Mouse (Mus musculus): ENCODE measurements around the gene Zscan2.
A peak's percentile ranks its signal among the peaks of the same experiment; 100 is the strongest.

The Zscan2 gene

DNA sequence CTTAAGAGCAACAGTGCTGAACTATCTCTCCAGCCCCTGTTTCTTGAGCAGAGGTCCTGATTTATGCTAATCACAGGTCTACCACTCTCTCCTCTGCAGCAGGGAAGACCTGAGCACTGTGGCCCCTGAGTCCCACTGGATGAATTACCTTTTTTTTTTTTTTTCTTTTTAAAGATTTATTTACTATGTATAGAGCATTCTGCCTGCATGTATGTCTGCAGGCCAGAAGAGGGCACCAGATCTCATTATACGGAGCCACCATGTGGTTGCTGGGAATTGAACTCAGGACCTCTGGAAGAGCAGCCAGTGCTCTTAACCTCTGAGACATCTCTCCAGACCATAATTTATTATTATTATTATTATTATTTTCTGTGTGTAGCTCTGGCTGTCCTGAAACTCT, 24.9 kb downstream of the Zscan2 start:
- no peak for DNase-seq (ENCODE audit: low read depth, low spot score)

DNA sequence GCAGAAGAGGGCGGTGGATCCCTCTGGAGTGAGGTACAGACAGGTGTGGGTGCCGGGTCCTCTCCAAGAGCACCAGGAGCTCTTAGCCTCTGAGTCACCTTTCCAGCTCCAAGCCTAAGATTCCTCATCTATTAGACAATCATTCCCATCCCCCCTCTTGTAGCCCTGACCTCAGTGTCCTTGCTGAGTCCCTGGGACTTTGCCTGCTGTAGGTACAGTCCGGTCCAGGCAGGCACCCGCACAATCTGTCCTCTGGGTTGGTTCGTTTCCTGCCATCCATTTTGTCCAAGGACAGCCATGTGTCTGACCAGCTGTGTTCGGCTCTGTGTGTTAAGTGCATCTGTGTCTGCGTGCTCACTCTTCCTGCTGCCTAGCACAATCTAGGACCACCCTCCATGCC, 27.9 kb downstream of the Zscan2 start:
- DNase-seq (ENCODE audit: low read depth, low spot score), result no peak

DNA sequence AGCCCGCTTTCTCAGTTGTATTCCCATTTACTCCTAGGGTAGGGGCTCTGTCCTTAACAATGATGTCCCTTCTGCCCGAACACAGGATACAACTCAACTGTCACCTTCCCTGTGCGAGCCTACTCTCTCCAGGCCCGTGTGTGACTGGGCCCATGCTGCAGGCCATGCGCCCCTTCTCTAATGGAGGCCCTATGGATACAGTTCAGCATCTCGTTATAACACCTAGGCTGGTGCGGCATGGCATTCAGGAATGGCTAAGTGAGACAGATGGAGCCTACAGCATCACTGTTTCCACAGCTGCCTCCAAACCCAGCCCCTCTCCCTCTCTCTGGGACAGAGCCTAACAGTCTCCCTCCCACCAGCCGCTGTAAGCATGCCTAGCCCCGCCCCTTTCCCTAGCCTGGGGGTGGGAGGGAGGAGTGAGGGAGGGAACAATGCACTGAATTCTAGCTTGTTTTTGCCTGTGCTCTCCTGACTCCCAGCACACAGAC, 28.3 kb downstream of the Zscan2 start:
- DNase-seq (ENCODE audit: low read depth, low spot score), result no peak

DNA sequence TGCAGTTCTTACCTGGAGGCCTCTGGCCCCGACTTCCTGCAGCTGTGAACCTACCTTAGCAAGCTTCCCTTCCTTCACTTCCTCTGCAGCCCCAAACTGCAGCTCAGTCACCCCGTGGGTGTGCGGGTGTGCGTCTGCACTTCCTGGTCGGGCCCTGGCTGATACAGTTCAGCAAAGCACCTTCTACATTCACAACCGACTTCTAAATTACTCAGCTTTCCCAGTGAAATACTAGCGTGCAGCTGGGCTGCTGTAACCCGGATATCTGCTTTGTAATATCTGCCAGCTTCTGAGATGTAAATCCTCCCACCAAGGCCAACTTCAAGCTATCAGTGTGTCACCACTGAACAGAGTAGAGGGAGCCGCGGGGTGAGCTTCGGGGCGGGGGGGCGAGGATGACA, 29.1 kb downstream of the Zscan2 start:
- no peak for DNase-seq (ENCODE audit: low read depth, low spot score)

DNA sequence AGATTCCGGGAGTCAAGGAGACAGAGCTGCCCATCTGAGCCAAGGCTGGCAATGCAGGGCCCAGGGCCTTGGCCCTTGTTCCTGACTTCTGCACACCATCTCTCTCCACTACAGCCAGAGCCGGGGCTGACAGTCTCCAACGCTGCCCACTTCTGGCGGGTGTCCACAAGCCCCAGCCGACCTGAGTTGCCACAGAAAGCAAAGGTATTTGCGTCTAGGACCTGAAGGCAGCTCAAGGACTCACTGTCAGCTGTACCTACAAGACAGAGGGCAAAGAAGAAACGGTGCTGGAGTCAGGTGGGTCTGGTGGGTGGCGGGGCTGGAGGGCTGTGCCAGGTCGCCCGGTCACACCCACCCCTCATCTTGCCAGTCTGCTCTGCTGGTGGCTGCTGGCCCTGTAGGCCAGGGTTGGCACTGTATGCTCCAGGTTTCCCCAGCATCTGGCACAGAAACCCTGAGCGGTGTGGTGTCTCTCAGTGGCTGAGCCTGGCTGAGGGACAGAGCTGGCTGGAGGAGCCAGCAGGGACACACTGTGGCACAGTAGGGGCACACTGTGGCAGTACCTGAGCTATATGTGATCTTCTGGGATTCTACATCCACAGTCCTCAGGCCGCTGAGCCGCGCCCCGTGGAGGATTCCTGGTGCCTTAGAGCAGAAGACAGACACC, 32.5 kb downstream of the Zscan2 start:
- DNase-seq (ENCODE audit: low read depth, low spot score), result no peak

DNA sequence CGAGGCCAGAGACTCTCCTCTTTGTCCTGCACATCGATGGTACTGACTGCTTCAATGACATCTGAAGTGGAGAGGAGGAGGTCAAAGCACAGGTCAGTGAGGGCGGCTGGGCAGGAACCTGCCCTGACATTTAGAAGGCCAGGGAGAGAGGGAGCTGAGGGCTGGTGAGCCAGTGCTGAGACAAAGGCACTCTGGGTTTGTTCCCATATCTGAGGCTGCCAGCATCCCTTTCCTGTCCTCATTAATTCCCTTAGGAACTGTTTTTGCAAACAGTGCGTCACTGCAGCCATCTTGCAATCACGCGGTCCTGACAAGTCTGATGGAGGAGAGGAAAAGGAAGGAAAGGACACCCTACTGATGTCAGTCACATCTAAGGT, 33.0 kb downstream of the Zscan2 start:
- DNase-seq (ENCODE audit: low read depth, low spot score), result no peak

DNA sequence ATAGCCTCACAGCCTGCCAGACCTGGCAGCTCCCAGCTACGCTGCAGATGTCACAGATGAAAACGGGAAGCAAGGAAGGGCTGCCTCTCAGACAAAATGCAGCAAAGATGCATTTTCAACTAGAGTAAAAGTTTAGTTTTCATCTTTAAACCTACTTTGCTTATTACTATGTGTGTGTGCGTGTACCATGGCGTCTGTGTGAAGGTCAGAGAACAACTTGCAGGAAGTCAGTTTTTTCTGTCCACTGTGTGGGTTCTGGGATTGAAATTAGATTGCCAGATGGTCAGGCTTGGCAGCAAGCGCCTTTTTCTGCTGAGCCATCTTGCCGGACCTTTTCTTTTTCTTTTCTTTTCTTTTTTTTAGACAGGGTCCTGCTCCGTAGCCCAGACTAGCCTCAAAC, 33.5 kb downstream of the Zscan2 start:
- no peak for DNase-seq (ENCODE audit: low read depth, low spot score)

DNA sequence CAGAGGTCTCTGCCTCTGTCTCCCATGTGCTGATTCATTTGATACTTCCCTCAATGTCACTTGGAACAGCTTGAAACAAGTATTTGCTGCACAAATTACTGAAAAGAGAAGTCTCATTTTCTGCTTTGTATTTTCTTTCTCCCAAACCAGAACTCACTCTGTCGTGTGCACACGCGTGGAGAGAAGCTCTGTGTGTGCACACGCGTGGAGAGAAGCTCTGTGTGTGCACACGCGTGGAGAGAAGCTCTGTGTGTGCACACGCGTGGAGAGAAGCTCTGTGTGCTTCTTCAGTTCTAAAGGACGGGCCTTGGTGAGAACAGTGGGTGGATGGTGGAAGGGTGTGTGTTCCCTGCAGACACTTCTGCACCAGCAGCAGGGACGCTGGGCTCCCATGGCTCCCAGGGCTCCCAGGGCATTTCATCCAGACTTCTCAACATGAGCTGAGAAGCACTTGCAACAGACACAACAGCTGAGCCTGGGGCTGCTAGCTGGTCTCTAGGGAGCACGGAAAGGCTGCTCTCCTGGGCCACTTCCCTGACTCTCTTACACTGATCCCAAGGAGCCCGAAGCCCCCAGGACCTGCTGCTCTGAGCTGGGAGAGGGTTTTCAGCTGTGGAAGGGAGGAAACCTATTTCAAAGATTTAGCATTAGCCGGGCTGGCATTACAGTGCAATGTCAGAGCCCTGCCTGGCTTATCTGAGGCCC, 34.2 kb downstream of the Zscan2 start:
- DNase-seq (ENCODE audit: low read depth, low spot score), result no peak

DNA sequence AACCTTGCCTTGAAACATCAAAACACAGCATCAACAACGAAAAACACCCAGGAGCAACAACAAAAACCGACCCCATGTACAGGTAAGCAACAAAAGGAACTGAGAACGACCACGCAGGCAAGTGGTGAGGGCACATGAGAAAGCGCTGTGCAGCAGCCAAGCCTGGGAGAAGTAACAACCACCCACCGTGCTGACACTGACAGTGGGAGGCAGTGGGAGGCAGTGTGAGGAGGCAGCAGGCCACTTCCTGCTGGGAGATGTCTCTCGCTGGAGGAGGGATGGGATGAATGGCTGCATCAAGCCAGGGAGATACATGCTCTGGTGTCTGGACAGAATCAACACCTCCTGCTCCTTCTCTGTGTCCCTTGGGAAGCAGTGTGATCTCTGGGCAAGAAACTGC, 36.4 kb downstream of the Zscan2 start:
- no peak for DNase-seq (ENCODE audit: low read depth, low spot score)

DNA sequence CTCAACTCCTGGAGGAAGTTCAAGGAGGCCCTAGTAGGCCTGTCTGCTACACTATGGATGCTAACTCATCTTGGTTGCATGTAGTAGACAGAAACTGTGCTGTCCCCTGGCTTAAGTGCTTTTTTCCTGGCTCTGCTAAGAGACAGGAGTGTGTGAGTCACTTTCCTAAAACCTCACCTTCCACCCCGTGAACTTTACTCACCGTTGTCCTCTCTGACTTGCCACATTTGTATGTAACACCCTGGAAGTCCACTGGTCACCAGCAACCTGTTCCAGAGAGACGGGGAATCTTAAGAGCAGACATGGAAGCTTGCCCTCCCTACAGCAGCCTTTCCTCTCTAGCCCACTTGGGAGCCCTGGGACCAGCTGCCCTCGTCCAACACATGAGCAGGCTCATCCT, 37.0 kb downstream of the Zscan2 start:
- DNase-seq (ENCODE audit: low read depth, low spot score), result no peak

DNA sequence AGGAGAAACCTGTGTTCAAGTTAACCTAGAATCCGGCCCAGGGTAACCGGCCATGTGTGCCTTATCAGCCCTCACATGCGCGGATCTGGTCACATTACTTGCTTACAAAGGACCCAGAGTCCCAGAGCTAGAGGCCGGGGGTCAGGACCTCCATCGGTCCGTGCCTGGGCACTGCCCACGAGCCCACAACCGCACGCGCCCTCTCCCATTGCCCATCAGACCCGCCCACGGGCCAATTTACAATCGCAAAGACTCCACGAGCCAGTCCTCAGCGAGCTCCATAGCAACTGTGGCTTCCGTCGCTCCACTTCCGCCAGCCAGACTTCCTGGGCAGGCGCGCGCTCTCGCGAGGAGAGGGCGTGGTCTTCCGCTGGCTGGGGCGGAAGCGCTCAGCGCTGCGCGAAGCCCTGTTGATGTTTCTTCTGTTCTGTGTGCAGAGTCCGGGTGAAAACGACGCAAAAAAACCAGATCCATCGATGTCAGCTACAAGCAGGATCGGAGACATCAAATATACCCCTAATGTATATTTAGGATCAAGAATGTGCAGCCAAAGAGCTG, 40.3 kb downstream of the Zscan2 start, which contains the start of gene Wdr73:
Gene Wdr73, minus strand, starts transcription at position 326 of the 558 bp plus-strand sequence.
- peak; percentile 86 for DNase-seq (ENCODE audit: low read depth, low spot score)

DNA sequence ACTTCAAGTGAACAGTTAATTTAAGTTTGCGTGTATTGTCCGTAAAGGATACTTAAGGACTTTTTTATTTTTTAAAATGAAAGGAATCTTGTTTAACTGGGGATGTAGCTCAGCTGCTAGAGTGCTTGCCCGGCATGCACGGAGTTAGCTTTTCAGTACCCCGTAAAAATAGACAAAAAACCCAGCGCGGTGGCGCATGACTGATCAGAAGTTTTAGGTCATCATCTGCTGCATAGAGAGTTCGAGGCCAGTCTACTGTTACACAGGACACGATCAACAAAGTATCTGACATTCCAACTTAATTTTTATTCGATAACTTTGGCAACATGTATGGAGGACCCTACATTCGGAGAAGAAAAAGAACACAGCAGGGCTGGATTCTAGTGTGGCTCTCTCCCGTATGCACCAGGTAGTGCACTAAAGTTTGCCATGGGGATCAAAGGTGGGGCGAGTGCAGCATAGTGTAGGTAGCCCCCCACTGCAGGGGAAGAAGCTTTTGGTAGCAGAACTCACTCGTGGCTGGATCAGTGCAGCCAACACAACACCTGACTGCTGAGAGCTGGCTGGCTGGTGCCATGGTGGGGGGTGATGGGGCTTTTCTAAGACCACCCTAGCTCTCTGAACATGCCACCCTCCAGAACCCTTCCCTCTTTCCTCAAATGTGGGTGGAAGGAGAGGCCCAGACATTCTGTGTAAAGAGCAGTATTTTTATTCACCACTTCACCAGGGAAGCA, 41.0 kb downstream of the Zscan2 start:
- DNase-seq (ENCODE audit: low read depth, low spot score), result no peak

DNA sequence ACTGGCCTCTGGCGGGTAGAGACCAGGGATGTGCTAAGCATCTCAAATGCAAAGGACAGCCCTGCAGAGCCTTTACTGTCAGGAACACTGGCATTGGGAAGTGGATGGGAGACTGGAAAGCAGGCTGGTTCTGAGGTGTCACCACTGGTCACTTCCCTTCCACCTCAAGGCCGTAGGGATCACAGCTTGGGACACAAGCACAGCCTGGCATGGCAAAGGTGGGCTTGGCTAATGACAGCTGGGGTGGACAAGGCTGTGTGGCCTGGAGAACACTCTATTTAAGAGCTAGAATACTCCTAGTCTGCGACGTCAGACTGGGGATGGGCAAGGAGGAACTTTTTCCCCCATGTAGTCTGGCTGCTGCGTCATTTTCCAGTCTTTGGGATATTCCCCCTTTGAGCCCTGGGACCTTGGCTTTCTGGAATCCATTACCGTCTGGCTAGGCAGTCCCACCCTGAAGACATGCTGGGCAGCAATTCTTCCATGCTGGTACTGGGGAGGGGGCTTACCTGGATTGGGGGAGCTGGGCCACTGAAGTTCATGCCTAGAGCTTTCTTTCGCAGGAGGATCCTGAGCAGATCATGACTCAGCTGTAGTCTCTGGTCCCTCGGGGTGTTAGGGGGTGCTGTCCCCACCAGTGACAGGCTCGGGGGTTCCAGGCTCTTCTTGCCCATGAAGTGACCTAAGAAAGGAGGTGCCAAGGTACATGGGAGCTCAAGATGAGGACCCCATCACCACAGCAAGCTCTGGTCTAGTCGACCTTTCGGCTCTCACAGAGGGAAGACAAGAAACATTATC, 43.1 kb downstream of the Zscan2 start:
- no peak for DNase-seq (ENCODE audit: low read depth, low spot score)

DNA sequence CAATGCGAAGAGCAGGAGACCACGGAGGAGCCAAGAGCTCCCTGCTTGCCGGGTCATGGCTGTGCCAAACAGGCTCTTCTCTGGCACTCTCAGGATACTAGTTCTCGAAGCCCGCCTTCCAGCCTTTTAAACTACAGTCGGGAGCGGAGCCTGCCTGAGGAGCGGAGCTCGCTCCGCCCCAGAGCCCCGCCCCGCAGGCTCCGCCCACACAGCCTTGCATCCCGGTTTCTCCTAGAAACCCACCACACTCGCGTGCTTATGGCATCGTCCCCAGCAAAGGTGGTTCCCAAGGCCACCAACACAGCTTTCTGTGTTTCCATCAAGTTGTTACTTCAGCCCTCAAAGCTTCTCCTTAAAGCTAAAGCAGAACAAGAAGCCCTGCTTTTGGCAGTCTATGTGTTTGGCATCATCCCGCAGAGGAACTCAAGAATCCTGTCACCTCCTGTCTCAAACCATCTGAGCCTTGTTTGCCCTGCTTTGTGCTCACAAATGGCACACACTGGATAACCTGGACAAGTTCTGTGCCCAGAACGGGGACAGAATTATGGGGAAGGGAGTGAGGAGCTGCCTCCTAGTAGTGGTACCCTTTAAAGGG, 44.3 kb downstream of the Zscan2 start, which contains the start of gene Nmb:
Gene Nmb, minus strand, starts transcription at position 156 of the 595 bp plus-strand sequence.
- DNase-seq (ENCODE audit: low read depth, low spot score), result no peak

DNA sequence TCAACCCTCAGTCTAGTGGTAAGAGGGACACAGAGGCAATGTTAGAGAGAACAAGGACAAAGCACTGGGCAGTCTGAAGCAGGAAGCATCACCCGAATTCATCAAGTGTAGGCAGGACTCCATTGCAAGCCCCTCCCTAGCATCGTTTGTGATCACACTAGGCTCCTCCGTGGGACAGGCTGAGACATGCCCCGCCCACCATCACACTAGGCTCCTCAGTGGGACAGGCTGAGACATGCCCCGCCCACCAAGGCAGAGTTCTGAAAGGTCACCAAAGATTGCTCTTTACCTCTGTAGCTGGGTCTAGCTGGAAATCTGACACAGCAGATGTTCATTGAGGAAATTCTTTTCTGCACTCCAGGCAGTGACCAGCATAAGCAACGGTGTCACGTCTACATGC, 50.3 kb downstream of the Zscan2 start:
- no peak for DNase-seq (ENCODE audit: low read depth, low spot score)

DNA sequence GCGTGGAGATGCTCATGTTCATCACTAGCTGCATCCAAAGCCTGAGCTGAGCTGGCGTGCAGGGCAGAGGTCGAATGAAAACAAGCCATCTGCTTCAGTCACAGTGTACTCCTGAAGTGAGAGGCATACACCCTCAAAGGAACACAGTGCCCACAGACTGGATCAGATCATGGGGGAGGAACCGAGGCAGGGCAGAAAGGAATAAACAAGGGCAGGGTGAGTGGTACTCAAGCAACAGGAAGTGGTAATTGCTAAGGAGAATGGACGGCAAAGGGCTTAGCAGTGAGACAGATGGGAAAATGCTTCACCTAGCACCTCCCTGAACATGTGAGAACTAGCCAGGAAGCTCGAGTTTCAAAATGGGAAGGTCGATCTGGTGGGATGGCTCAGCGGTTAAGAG, 51.8 kb downstream of the Zscan2 start:
- DNase-seq (ENCODE audit: low read depth, low spot score), result no peak

DNA sequence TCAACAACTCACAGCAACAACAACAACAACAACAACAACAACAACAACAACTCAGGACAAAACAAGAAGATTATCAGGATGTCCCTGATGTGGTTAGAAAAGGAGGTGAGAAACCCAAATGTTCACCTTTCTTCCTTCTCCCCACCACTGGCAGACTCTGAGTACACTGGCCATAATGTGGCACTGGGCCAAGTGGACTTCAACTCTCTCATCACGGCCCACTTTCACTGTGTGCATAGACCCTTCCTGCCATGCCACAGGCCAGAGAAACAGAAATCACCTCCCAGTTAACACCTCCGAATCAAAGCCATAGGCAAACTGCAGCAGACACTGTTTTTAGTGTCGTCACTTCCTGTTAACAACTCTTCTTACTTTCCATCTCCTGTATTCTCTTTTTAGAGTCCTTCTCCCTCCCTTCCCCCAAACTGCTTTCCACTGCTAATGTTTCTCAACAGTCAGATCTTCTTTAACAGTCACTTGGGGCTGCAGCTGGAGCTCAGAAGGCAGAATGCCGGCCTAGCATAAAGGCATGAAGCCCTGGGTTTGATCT, 57.3 kb downstream of the Zscan2 start:
- no peak for DNase-seq (ENCODE audit: low read depth, low spot score)

DNA sequence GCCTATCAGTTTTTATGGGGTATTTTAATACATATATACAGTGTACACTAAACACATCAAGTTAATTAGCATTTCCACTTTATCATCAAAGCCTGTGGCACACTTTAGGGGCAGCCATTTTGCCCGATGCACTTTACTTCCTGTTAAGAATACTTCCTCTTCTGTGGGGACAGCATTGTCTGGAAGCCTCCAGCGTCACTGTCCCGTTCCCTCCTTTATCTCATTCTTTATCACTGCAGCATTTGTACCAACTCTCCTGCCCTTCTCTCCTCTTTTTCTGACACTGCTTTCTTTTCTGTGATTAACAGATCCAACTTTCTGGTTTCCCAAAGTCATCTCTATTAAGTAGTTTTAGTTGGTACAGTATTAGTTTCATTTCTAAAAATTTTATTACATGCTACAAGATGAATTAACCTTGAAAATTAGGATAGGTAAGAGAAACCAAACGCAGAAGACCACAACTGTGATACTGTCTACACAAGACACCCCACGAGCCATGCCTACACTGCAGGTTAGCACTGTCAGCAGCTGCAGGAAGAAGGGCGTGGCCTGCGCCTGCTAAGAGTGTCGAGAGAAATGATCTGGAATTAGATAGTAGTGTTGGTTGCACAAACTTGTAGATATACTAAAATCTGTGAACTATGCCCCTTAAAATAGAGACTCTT, 58.4 kb downstream of the Zscan2 start:
- no peak for DNase-seq (ENCODE audit: low read depth, low spot score)

DNA sequence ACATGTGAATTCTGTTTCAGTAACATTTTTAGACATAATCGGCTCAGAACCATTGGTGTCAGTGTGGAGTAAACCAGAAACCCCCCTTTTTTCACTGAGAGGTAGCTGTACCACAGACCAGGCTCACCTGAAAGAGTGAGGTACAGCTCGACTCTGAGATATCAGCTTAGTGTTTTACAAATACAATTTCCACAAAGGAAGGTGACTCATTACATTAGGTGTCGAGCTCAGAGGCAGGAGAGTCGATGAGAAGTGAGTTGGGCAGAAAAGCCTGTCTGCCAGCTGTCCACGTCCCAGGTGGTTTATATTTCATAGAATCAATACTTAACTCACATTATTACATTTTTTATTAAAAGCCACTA, 58.9 kb downstream of the Zscan2 start:
- DNase-seq (ENCODE audit: low read depth, low spot score), result no peak

DNA sequence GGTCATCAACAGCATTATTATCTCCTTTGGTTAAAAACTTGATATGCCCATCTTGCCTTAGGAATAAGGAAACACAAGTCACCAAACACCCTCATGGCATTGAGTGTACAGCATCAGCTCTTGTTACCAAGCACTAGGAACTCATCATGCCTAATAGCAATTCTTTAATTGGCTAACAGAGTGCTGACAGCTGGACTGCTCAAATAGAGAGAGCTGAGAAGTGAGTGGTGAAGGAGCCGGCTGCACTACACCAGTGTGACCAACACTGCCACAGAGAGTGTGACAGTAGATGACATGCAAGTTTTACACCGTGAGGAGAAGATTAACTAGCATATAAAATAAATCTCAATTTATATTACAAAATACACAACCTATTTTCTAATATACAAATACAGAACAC, 62.4 kb downstream of the Zscan2 start:
- no peak for DNase-seq (ENCODE audit: low read depth, low spot score)
